Mouse (Mus musculus): Measurements from ENCODE around the gene Clec2g. TPM values are rescaled to one million over a fixed set of nuclear protein-coding genes. Genes with fewer than 3 reads are reported as not detected.

Gene Clec2g
- polyA plus RNA-seq (2017; shearing (Covaris generic)) = not detected

GRCm38 (mm10) chr6:128934081-128934480, at the start of gene Clec2g:
Clec2g (plus strand) TSS chr6:128934381.

GRCm38 (mm10) chr6:128887091-128887790, 46.9 kb upstream of the Clec2g start, which contains the start of gene Clec2i:
Clec2i (plus strand) TSS chr6:128887588.

DNA sequence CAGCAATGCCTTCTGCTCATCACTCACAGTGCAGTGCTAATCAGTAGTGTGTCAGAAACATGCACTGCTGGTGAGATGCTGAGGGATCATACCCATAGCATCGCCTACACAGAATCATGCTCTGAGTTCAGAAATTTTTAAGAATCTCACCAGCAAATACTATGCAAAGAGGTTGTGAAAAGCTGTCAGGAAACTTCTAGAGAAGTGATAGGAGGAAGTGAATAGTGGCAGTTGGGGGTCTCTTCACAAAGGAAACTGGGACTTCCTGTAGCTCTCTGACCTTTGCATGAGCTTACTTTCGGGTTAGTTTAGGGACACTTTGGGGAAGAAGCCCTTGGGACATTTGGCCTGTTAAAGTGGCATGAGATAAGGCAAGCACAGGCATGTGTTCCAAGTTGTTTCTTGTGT, 43.2 kb upstream of the Clec2g start, which contains the start of gene BC035044:
BC035044 (minus strand) TSS at position 179 of the 408 bp plus-strand sequence.

Other genes with a start within 250 kb of the Clec2g start
- not detected for gene Klrb1, start 211.3 kb upstream of the Clec2g start, polyA plus RNA-seq (2017; shearing (Covaris generic))
- 2.1 TPM for gene Klrb1c, start 145.2 kb upstream of the Clec2g start, polyA plus RNA-seq (2017; shearing (Covaris generic))
- not detected for gene Gm44511, start 108.1 kb upstream of the Clec2g start, polyA plus RNA-seq (2017; shearing (Covaris generic))
- not detected for gene Klrb1b, start 108.0 kb upstream of the Clec2g start, polyA plus RNA-seq (2017; shearing (Covaris generic))
- 106 TPM for gene Clec2i, start 46.8 kb upstream of the Clec2g start, polyA plus RNA-seq (2017; shearing (Covaris generic))
- gene BC035044, start 43.3 kb upstream of the Clec2g start, polyA plus RNA-seq (2017; shearing (Covaris generic)) = 1.8 TPM
- 1.9 TPM for gene Klrb1f, start 111.5 kb downstream of the Clec2g start, polyA plus RNA-seq (2017; shearing (Covaris generic))
- not detected for gene Clec2e, start 166.5 kb downstream of the Clec2g start, polyA plus RNA-seq (2017; shearing (Covaris generic))
- gene Clec2d, start 246.2 kb downstream of the Clec2g start, polyA plus RNA-seq (2017; shearing (Covaris generic)) = 25.6 TPM

All from CD4-positive, CD25-positive, alpha-beta regulatory T cell (primary cell).